Mouse (Mus musculus) small intestine, adult 2 months (tissue): ENCODE data around the gene Prkd1. TPM values are rescaled to one million over a fixed set of nuclear protein-coding genes. Genes with fewer than 3 reads are reported as not detected.
"Not testable (repeated sequence)": the region's sequence is repeated elsewhere in the genome, so short reads cannot be mapped to it uniquely, and the experiment has no call there.

Experiments
- H3K27ac ChIP-seq: fragments of 200-500 bp; 2 replicates; pipeline ENCODE4 v1.5.1; 2012; ENCODE audit warnings: low read depth, low read length, control low read depth, inconsistent platforms; ENCODE audit not compliant: insufficient read depth
- H3K27me3 ChIP-seq: fragments of 200-500 bp; 2 replicates; pipeline ENCODE4 v1.6.1; 2012; ENCODE audit warnings: mild to moderate bottlenecking, moderate library complexity, low read length, inconsistent platforms; ENCODE audit not compliant: control insufficient read depth, insufficient read depth
- H3K36me3 ChIP-seq: fragments of 200-500 bp; 2 replicates; pipeline ENCODE4 v1.6.1; 2012; ENCODE audit warnings: mild to moderate bottlenecking, low read length, control low read depth, inconsistent platforms; ENCODE audit not compliant: control insufficient read depth, insufficient read depth
- H3K4me1 ChIP-seq: fragments of 200-500 bp; 2 replicates; pipeline ENCODE4 v1.6.1; 2012; ENCODE audit warnings: low read length, inconsistent platforms, mixed read lengths; ENCODE audit not compliant: control insufficient read depth, insufficient read depth, insufficient read length
- H3K4me3 ChIP-seq: fragments of 200-500 bp; 2 replicates; pipeline ENCODE4 v1.5.1; 2012; ENCODE audit warnings: low read depth, mild to moderate bottlenecking, control low read depth, inconsistent platforms, low read length, moderate library complexity
- CTCF ChIP-seq: fragments of 200-500 bp; IDR thresholded peaks from 2 replicates; pipeline ENCODE4 v1.5.1; 2012; ENCODE audit warnings: low read depth, mild to moderate bottlenecking, control low read depth, inconsistent platforms, low read length, moderate library complexity, mixed read lengths; ENCODE audit not compliant: insufficient replicate concordance, insufficient read length; ENCODE audit errors: extremely low read depth
- POLR2A ChIP-seq: fragments of 200-500 bp; IDR thresholded peaks from 2 replicates; pipeline ENCODE4 v1.6.1; 2012; ENCODE audit warnings: low read depth, mild to moderate bottlenecking, control low read depth, inconsistent platforms, low read length, moderate library complexity
- whole genome bisulfite sequencing: fragments of 180-500 bp; shearing (Covaris S2); methylation state at CpG from one replicate; pipeline ENCODE4 v1.1.7; 2018; 5-methylcytosine and 5-hydroxymethylcytosine counted together
- polyA plus RNA-seq: library from polyadenylated mRNA; depleted of rRNA; stranded (reverse); fragments of >200 nt; gene quantifications from 2 replicates; pipeline ENCODE4 v1.2.3, GENCODE M21; 2012; rRNA removed

The Prkd1 gene
- polyA plus RNA-seq: 0.88 and 0.93 TPM in 2 replicates

GRCm38 (mm10) chr12:50648671-50649541 lies at the start of gene Prkd1:
Gene Prkd1 (minus strand): TSS chr12:50649098.
- H3K27me3 ChIP-seq: peaks cover 11% of the 10 kb centered on the region
- WGBS: 1% methylated on average over 114 of the region's 114 CpGs

GRCm38 (mm10) chr12:50697492-50697891 lies 48.6 kb upstream of the Prkd1 start:
- Histone ChIP-seq H3K27ac (no peak overlapping the region), H3K36me3 (no peaks in the 10 kb centered on the region), H3K27me3 (no peaks in the 10 kb centered on the region), H3K4me3 (no peak overlapping the region), H3K4me1 (no peaks in the 10 kb centered on the region)
- WGBS: 13% methylated on average over 3 of the region's 3 CpGs
- TF ChIP-seq CTCF (no peak), POLR2A (no peak)

More at GRCm38 (mm10) chr12:50648671-50649541, at the start of gene Prkd1:
- Histone ChIP-seq H3K27ac (peak within 1 kb of the TSS; percentile 21; the same call in 1 of the 2 replicates), H3K4me1 (peaks cover 3% of the 10 kb centered on the region; the same call in 1 of the 2 replicates), H3K36me3 (no peaks in the 10 kb centered on the region), H3K4me3 (peak within 1 kb of the TSS; percentile 81)
- no peak for TF ChIP-seq POLR2A
- TF ChIP-seq CTCF: no peak

GRCm38 (mm10) chr12:50648176-50648670 lies 675 bp downstream of the Prkd1 start:
- Histone ChIP-seq H3K36me3 (no peaks in the 10 kb centered on the region), H3K4me1 (peaks cover 3% of the 10 kb centered on the region; the same call in 1 of the 2 replicates), H3K27me3 (peaks cover 11% of the 10 kb centered on the region), H3K27ac (peak overlapping the region; percentile 21; the same call in 1 of the 2 replicates), H3K4me3 (peak overlapping the region; percentile 81)
- WGBS: 2% methylated on average over 16 of the region's 16 CpGs
- no peak for TF ChIP-seq CTCF
- TF ChIP-seq POLR2A: no peak

GRCm38 (mm10) chr12:50646857-50647256 lies 2.0 kb downstream of the Prkd1 start:
- Histone ChIP-seq H3K27ac (no peak overlapping the region), H3K4me1 (peaks cover 3% of the 10 kb centered on the region; the same call in 1 of the 2 replicates), H3K27me3 (peaks cover 11% of the 10 kb centered on the region), H3K36me3 (no peaks in the 10 kb centered on the region), H3K4me3 (no peak overlapping the region)
- TF ChIP-seq CTCF (no peak), POLR2A (no peak)
- 91% methylated on average over 4 of the region's 4 CpGs for WGBS

- Histone ChIP-seq H3K27ac (no peak overlapping the region), H3K4me3 (no peak overlapping the region), H3K27me3 (no peaks in the 10 kb centered on the region), H3K4me1 (no peaks in the 10 kb centered on the region), H3K36me3 (no peaks in the 10 kb centered on the region)
- 71% methylated on average over 5 of the region's 5 CpGs for WGBS
- TF ChIP-seq CTCF: no peak
- no peak for TF ChIP-seq POLR2A
Observed at GRCm38 (mm10) chr12:50642671-50643070, 6.2 kb downstream of the Prkd1 start.

- Histone ChIP-seq H3K36me3 (no peaks in the 10 kb centered on the region), H3K27me3 (no peaks in the 10 kb centered on the region), H3K4me1 (no peaks in the 10 kb centered on the region), H3K4me3 (no peak overlapping the region), H3K27ac (no peak overlapping the region)
- TF ChIP-seq CTCF (no peak), POLR2A (no peak)
- 68% methylated on average over 4 of the region's 4 CpGs for WGBS
Observed at GRCm38 (mm10) chr12:50640171-50640570, 8.7 kb downstream of the Prkd1 start.

- Histone ChIP-seq H3K4me1 (no peaks in the 10 kb centered on the region), H3K27ac (no peak overlapping the region), H3K27me3 (no peaks in the 10 kb centered on the region), H3K36me3 (no peaks in the 10 kb centered on the region), H3K4me3 (no peak overlapping the region)
- TF ChIP-seq CTCF (no peak), POLR2A (no peak)
- 69% methylated on average over 6 of the region's 6 CpGs for WGBS
Observed at GRCm38 (mm10) chr12:50634436-50634835, 14.5 kb downstream of the Prkd1 start.

- not testable (repeated sequence) for H3K27me3 ChIP-seq, H3K4me3 ChIP-seq, H3K4me1 ChIP-seq, H3K36me3 ChIP-seq, H3K27ac ChIP-seq
- 70% methylated on average over 2 of the region's 2 CpGs for WGBS
Observed at GRCm38 (mm10) chr12:50626100-50626499, 22.8 kb downstream of the Prkd1 start.
